Mouse (Mus musculus): Measurements from ENCODE around the gene Rpf2.

- no peak for TF ChIP-seq POLR2A (IDR thresholded peaks at IDR 0.05; ENCODE audit: low read depth, low read length)
- TF ChIP-seq CTCF (conservative IDR thresholded peaks at IDR 0.05; ENCODE audit: insufficient read depth, insufficient read length, low read depth, low read length): no peak
Observed at GRCm38 (mm10) chr10:40286767-40287166, 39.9 kb upstream of the Rpf2 start.

Measured in kidney, adult 2 months (tissue).